Mouse (Mus musculus): ENCODE measurements around the gene Tldc1. TPM values are rescaled to one million over a fixed set of nuclear protein-coding genes. Genes with fewer than 3 reads are reported as not detected.

Tldc1 gene
- polyA plus RNA-seq, 1 experiment = 7.4 TPM

DNA sequence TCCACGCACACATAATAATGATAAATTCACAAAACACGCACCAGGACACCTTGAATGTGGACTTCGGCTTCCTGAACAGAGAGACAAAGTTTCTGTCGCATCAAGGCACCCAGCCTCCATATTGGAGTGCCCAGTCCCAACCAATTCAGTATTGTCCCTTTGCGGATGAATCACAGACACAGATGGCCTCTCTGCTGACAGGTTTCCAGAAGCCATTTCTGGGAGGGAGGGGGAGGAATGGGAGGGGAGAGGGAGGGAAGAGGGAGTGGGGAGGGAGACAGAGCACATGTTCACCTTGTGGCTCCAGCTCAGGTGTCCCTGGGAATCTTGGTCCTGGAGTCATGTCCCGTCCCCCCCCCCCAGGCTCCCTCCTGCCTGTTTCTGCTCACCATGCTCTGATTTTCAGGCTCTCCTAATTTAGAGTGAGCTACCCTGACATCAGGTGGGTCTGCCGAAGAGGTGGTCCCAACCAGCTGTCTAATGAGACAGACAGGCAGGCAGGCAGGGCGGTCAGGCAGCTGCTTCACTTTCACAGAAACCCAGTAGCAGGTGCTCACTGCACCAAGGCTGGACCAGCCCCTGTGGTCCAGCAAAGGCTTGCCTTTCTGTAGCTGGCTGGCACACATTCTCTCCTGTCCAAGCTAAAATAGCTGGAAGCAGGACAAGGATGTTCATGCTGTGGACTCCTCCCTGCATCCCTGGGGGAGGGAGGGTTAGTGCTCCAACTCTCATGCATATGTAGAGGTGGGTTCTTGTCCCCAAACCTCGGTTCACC lies 10.6 kb upstream of the Tldc1 start:
- H3K4me1 ChIP-seq (ENCODE audit: control insufficient read depth, insufficient read depth, insufficient read length, low read length) = peaks cover 16% of the 10 kb centered on the region
- no peak for TF ChIP-seq POLR2A (IDR thresholded peaks at IDR 0.05; ENCODE audit: low read depth, low read length)
- no peak for TF ChIP-seq CTCF (IDR thresholded peaks at IDR 0.05; ENCODE audit: extremely low read depth, insufficient read length, insufficient replicate concordance, low read depth, low read length)
- H3K4me3 ChIP-seq (ENCODE audit: low read depth, low read length) = no peak overlapping the region
- H3K27ac ChIP-seq (ENCODE audit: insufficient read depth, low read depth, low read length) = no peak overlapping the region
- H3K36me3 ChIP-seq (ENCODE audit: control insufficient read depth, insufficient read depth, low read length) = no peaks in the 10 kb centered on the region
- H3K27me3 ChIP-seq (ENCODE audit: control insufficient read depth, insufficient read depth, low read length) = no peaks in the 10 kb centered on the region
- WGBS = 88% methylated on average over 9 of the region's 9 CpGs

DNA sequence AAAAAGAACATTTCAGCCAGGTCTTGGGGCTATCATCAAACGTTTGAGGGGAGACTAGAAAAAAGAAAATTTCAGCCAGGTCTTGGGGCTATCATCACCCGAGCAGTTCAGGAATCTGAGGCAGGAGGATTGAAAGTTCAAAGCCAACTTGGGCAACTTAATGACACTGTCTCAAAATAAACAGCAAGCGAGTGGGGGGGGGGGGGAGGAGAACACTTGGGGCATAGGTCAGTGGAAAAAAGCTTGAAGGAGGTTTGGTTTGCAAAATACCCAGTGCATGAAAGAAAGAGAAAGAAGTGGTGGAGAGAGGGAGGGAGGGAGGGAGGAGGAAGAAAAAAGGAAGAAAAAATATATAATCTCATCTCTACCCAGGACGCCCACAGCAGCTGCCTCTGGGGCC lies 9.1 kb upstream of the Tldc1 start:
- no peak overlapping the region for H3K27ac ChIP-seq (ENCODE audit: insufficient read depth, low read depth, low read length)
- no peaks in the 10 kb centered on the region for H3K36me3 ChIP-seq (ENCODE audit: control insufficient read depth, insufficient read depth, low read length)
- no peak for TF ChIP-seq CTCF (IDR thresholded peaks at IDR 0.05; ENCODE audit: extremely low read depth, insufficient read length, insufficient replicate concordance, low read depth, low read length)
- TF ChIP-seq POLR2A (IDR thresholded peaks at IDR 0.05; ENCODE audit: low read depth, low read length) = no peak
- H3K4me1 ChIP-seq (ENCODE audit: control insufficient read depth, insufficient read depth, insufficient read length, low read length) = peaks cover 13% of the 10 kb centered on the region
- no peak overlapping the region for H3K4me3 ChIP-seq (ENCODE audit: low read depth, low read length)
- no peaks in the 10 kb centered on the region for H3K27me3 ChIP-seq (ENCODE audit: control insufficient read depth, insufficient read depth, low read length)
- WGBS = 19% methylated on average over 4 of the region's 4 CpGs

DNA sequence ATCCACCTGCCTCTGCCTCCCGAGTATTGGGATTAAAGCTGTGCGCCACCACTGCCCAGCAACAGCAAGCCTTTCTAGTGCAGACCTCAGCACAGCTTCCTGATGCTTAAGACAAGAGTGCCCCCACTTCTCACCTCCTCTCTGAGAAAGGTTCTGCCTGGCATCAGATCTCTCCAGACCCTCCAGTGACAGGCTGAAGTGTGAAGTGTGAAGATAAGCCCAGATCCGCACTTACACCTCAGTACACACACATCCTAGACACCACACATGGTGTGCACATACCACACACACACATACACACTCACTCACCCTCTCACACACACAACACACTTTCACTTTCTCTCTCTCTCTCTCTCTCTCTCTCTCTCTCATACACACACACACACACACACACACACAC lies 8.7 kb upstream of the Tldc1 start:
- TF ChIP-seq POLR2A (IDR thresholded peaks at IDR 0.05; ENCODE audit: low read depth, low read length) = no peak
- no peak for TF ChIP-seq CTCF (IDR thresholded peaks at IDR 0.05; ENCODE audit: extremely low read depth, insufficient read length, insufficient replicate concordance, low read depth, low read length)
- WGBS = 70% methylated on average over 3 of the region's 3 CpGs
- Histone ChIP-seq H3K4me3 (ENCODE audit: low read depth, low read length) (no peak overlapping the region), H3K27ac (ENCODE audit: insufficient read depth, low read depth, low read length) (no peak overlapping the region), H3K36me3 (ENCODE audit: control insufficient read depth, insufficient read depth, low read length) (no peaks in the 10 kb centered on the region), H3K4me1 (ENCODE audit: control insufficient read depth, insufficient read depth, insufficient read length, low read length) (peaks cover 8% of the 10 kb centered on the region), H3K27me3 (ENCODE audit: control insufficient read depth, insufficient read depth, low read length) (no peaks in the 10 kb centered on the region)

DNA sequence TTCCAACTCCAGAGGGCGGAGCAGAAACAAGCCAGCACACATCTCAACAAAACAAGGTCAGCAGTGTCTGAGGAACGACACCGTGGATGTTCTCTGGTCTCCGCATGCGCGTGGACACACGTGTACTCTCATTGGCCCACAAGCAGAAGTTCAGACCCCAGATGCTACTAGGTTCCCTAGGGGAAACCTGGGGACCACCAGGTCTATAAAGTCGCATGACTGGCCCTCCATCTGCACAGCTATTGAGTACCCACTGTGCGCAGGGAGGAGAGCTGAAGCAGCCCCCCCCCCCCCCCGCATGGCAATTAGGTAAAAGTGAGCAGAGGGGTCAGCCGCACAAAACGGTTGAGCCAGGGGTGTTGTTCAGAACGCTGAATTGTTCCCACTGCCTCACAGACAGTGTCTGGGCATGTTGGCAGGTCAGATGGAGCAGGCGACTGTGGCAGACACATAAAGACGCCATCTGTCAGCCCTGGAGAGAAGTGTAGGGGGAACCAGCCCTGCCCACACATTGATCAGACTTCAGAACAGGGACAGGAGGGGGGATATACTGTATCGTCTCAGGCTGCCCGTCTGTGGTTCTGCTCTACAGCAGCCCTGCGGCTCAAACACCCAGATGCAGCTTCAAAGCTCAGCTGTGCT lies 7.7 kb upstream of the Tldc1 start:
- no peaks in the 10 kb centered on the region for H3K36me3 ChIP-seq (ENCODE audit: control insufficient read depth, insufficient read depth, low read length)
- 76% methylated on average over 18 of the region's 18 CpGs for WGBS
- no peak overlapping the region for H3K27ac ChIP-seq (ENCODE audit: insufficient read depth, low read depth, low read length)
- H3K4me1 ChIP-seq (ENCODE audit: control insufficient read depth, insufficient read depth, insufficient read length, low read length) = peaks cover 6% of the 10 kb centered on the region
- TF ChIP-seq POLR2A (IDR thresholded peaks at IDR 0.05; ENCODE audit: low read depth, low read length) = no peak
- TF ChIP-seq CTCF (IDR thresholded peaks at IDR 0.05; ENCODE audit: extremely low read depth, insufficient read length, insufficient replicate concordance, low read depth, low read length) = no peak
- H3K27me3 ChIP-seq (ENCODE audit: control insufficient read depth, insufficient read depth, low read length) = no peaks in the 10 kb centered on the region
- H3K4me3 ChIP-seq (ENCODE audit: low read depth, low read length) = no peak overlapping the region

DNA sequence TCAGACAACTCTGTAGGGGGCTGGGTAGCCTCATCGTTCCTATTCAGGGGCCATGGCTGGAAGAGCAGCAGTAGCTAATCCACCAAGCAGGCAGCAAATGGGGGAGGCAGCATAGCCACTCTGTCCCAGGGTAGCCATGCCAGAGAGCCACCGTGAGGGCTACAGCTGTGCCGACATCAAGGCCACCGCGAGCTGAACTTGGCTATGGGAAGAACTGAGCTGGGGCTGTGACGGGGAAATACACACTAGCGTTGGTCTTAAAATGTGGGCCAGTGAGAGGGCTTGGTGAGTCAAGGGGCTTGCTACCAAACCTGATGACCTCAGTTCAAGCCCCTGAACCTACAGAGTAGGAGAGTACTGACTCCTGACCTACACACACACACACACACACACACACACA lies 6.5 kb upstream of the Tldc1 start:
- Histone ChIP-seq H3K4me3 (ENCODE audit: low read depth, low read length) (no peak overlapping the region), H3K27me3 (ENCODE audit: control insufficient read depth, insufficient read depth, low read length) (no peaks in the 10 kb centered on the region), H3K4me1 (ENCODE audit: control insufficient read depth, insufficient read depth, insufficient read length, low read length) (peaks cover 7% of the 10 kb centered on the region), H3K27ac (ENCODE audit: insufficient read depth, low read depth, low read length) (peak overlapping the region; percentile 57), H3K36me3 (ENCODE audit: control insufficient read depth, insufficient read depth, low read length) (no peaks in the 10 kb centered on the region)
- TF ChIP-seq CTCF (IDR thresholded peaks at IDR 0.05; ENCODE audit: extremely low read depth, insufficient read length, insufficient replicate concordance, low read depth, low read length) = no peak
- no peak for TF ChIP-seq POLR2A (IDR thresholded peaks at IDR 0.05; ENCODE audit: low read depth, low read length)
- 75% methylated on average over 7 of the region's 7 CpGs for WGBS

DNA sequence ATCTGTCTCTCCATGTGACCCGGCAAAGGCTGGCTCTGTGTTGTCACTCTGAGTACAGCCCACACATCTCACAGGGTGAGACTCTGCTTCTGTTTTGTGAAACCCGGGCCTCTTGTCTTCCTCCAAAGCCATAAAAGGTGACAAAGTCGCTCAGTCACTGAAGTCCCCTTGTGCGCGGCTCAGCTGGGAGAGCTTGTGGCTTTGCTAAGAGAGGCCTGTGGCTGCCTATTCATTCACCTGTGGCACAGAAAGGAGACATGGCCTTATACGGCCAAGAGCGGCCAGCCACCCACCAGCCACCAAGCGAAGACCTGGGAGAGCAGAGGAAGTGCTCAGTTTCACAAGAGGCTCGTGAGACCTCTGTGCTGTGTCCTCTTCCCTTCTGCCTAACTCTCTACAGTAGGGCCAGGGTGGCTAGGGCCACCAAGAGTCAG lies 5.9 kb upstream of the Tldc1 start:
- peak overlapping the region; percentile 74 for H3K27ac ChIP-seq (ENCODE audit: insufficient read depth, low read depth, low read length)
- WGBS = 73% methylated on average over 9 of the region's 9 CpGs
- no peaks in the 10 kb centered on the region for H3K27me3 ChIP-seq (ENCODE audit: control insufficient read depth, insufficient read depth, low read length)
- H3K4me1 ChIP-seq (ENCODE audit: control insufficient read depth, insufficient read depth, insufficient read length, low read length) = peaks cover 7% of the 10 kb centered on the region
- TF ChIP-seq CTCF (IDR thresholded peaks at IDR 0.05; ENCODE audit: extremely low read depth, insufficient read length, insufficient replicate concordance, low read depth, low read length) = no peak
- no peak for TF ChIP-seq POLR2A (IDR thresholded peaks at IDR 0.05; ENCODE audit: low read depth, low read length)
- H3K4me3 ChIP-seq (ENCODE audit: low read depth, low read length) = 0 out of 2 replicates have a peak overlapping the region, but pooled peaks have one; percentile 18
- H3K36me3 ChIP-seq (ENCODE audit: control insufficient read depth, insufficient read depth, low read length) = no peaks in the 10 kb centered on the region

DNA sequence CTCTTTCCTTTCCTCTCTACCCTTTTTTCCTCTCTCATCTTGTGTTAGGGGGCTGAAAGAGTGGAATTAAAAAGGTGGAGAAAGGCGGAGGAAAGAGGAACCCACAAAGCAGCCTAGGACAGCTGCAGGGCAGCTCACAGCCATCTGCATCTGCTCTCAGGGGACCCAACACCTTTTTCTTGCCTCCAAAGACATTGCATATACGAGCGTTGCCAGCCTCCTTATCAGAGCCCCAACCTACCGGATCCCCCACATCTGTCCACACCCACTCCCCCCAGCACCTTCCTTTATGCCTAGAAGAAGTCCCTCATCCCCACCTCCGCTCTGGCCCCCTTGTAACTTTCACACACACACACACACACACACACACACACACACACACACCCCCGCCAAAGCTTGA lies 5.4 kb upstream of the Tldc1 start:
- peaks cover 10% of the 10 kb centered on the region for H3K4me1 ChIP-seq (ENCODE audit: control insufficient read depth, insufficient read depth, insufficient read length, low read length)
- TF ChIP-seq CTCF (IDR thresholded peaks at IDR 0.05; ENCODE audit: extremely low read depth, insufficient read length, insufficient replicate concordance, low read depth, low read length) (no peak), POLR2A (IDR thresholded peaks at IDR 0.05; ENCODE audit: low read depth, low read length) (no peak)
- H3K27me3 ChIP-seq (ENCODE audit: control insufficient read depth, insufficient read depth, low read length) = no peaks in the 10 kb centered on the region
- no peaks in the 10 kb centered on the region for H3K36me3 ChIP-seq (ENCODE audit: control insufficient read depth, insufficient read depth, low read length)
- peak overlapping the region; percentile 18 for H3K4me3 ChIP-seq (ENCODE audit: low read depth, low read length)
- WGBS = 75% methylated on average over 6 of the region's 6 CpGs
- peak overlapping the region; percentile 74 for H3K27ac ChIP-seq (ENCODE audit: insufficient read depth, low read depth, low read length)
